Mouse (Mus musculus): ENCODE measurements at regions not wholly inside any gene's neighbourhood (a gene's known extent, or its start where the extent isn't known, plus 50 kb on each side); places are given as distances from the start of the nearest gene placed in this dataset.

- Histone ChIP-seq H3K27me3 (replicated peaks) (no peaks in the 10 kb centered on the region), H3K4me1 (replicated peaks) (no peaks in the 10 kb centered on the region), H3K9ac (no peak overlapping the region), H3K27ac (ENCODE audit: poor library complexity, severe bottlenecking) (no peak overlapping the region), H3K4me3 (no peak overlapping the region), H3K36me3 (no peaks in the 10 kb centered on the region), H3K9me3 (replicated peaks) (no peaks in the 10 kb centered on the region), H3K4me2 (no peak overlapping the region)
- no peak for ATAC-seq (ENCODE audit: insufficient number of reproducible peaks, low FRiP score)
- 78% methylated on average over 5 of the region's 5 CpGs for WGBS
Observed at GRCm38 (mm10) chr3:50689375-50689774, 246.0 kb upstream of the Slc7a11 start.

GRCm38 (mm10) chr3:50687755-50688154 lies 244.3 kb upstream of the Slc7a11 start:
- no peak overlapping the region for H3K9ac ChIP-seq
- ATAC-seq (ENCODE audit: insufficient number of reproducible peaks, low FRiP score) = no peak
- no peaks in the 10 kb centered on the region for H3K9me3 ChIP-seq (replicated peaks)
- H3K27ac ChIP-seq (ENCODE audit: poor library complexity, severe bottlenecking) = no peak overlapping the region
- H3K36me3 ChIP-seq = no peaks in the 10 kb centered on the region
- 59% methylated on average over 3 of the region's 3 CpGs for WGBS
- no peak overlapping the region for H3K4me3 ChIP-seq
- no peaks in the 10 kb centered on the region for H3K4me1 ChIP-seq (replicated peaks)
- H3K27me3 ChIP-seq (replicated peaks) = no peaks in the 10 kb centered on the region
- H3K4me2 ChIP-seq = no peak overlapping the region

GRCm38 (mm10) chr3:50678611-50678988 lies 235.2 kb upstream of the Slc7a11 start:
- no peak for ATAC-seq (ENCODE audit: insufficient number of reproducible peaks, low FRiP score)
- H3K4me2 ChIP-seq = peak overlapping the region; percentile 18; the same call in 1 of the 2 replicates

GRCm38 (mm10) chr3:50677953-50678610 lies 234.7 kb upstream of the Slc7a11 start:
- no peaks in the 10 kb centered on the region for H3K27me3 ChIP-seq (replicated peaks)

More at GRCm38 (mm10) chr3:50678611-50678988, 235.2 kb upstream of the Slc7a11 start:
- Histone ChIP-seq H3K36me3 (no peaks in the 10 kb centered on the region), H3K27me3 (replicated peaks) (no peaks in the 10 kb centered on the region), H3K9me3 (replicated peaks) (no peaks in the 10 kb centered on the region), H3K9ac (no peak overlapping the region), H3K27ac (ENCODE audit: poor library complexity, severe bottlenecking) (no peak overlapping the region), H3K4me1 (replicated peaks) (peaks cover 5% of the 10 kb centered on the region), H3K4me3 (no peak overlapping the region)
- 39% methylated on average over 5 of the region's 5 CpGs for WGBS

GRCm38 (mm10) chr3:50675769-50676168 lies 232.4 kb upstream of the Slc7a11 start:
- Histone ChIP-seq H3K36me3 (no peaks in the 10 kb centered on the region), H3K9me3 (replicated peaks) (no peaks in the 10 kb centered on the region), H3K27me3 (replicated peaks) (no peaks in the 10 kb centered on the region), H3K4me1 (replicated peaks) (peaks cover 5% of the 10 kb centered on the region), H3K27ac (ENCODE audit: poor library complexity, severe bottlenecking) (no peak overlapping the region), H3K9ac (no peak overlapping the region), H3K4me3 (no peak overlapping the region), H3K4me2 (no peak overlapping the region)
- 24% methylated on average over 1 of the region's 1 CpGs for WGBS
- ATAC-seq (ENCODE audit: insufficient number of reproducible peaks, low FRiP score) = no peak

More at GRCm38 (mm10) chr3:50677953-50678610, 234.7 kb upstream of the Slc7a11 start:
- 46% methylated on average over 13 of the region's 13 CpGs for WGBS
- peaks cover 5% of the 10 kb centered on the region for H3K4me1 ChIP-seq (replicated peaks)
- H3K4me2 ChIP-seq = peak overlapping the region; percentile 18; the same call in 1 of the 2 replicates
- H3K9me3 ChIP-seq (replicated peaks) = no peaks in the 10 kb centered on the region
- H3K4me3 ChIP-seq = no peak overlapping the region
- H3K27ac ChIP-seq (ENCODE audit: poor library complexity, severe bottlenecking) = no peak overlapping the region
- ATAC-seq (ENCODE audit: insufficient number of reproducible peaks, low FRiP score) = no peak
- no peaks in the 10 kb centered on the region for H3K36me3 ChIP-seq
- H3K9ac ChIP-seq = no peak overlapping the region

GRCm38 (mm10) chr3:50674860-50675566 lies 231.6 kb upstream of the Slc7a11 start:
- H3K27me3 ChIP-seq (replicated peaks) = no peaks in the 10 kb centered on the region
- H3K4me2 ChIP-seq = no peak overlapping the region
- H3K27ac ChIP-seq (ENCODE audit: poor library complexity, severe bottlenecking) = no peak overlapping the region
- no peaks in the 10 kb centered on the region for H3K9me3 ChIP-seq (replicated peaks)
- WGBS = 74% methylated on average over 4 of the region's 4 CpGs
- H3K4me1 ChIP-seq (replicated peaks) = peaks cover 5% of the 10 kb centered on the region
- no peak overlapping the region for H3K4me3 ChIP-seq
- no peak for ATAC-seq (ENCODE audit: insufficient number of reproducible peaks, low FRiP score)
- no peaks in the 10 kb centered on the region for H3K36me3 ChIP-seq
- H3K9ac ChIP-seq = no peak overlapping the region

GRCm38 (mm10) chr3:50665316-50665715 lies 221.9 kb upstream of the Slc7a11 start:
- Histone ChIP-seq H3K4me3 (no peak overlapping the region), H3K27me3 (replicated peaks) (no peaks in the 10 kb centered on the region), H3K27ac (ENCODE audit: poor library complexity, severe bottlenecking) (no peak overlapping the region), H3K4me2 (no peak overlapping the region), H3K9me3 (replicated peaks) (no peaks in the 10 kb centered on the region), H3K4me1 (replicated peaks) (0 out of 2 replicates have a peak, but pooled peaks cover 2% of the 10 kb centered on the region), H3K36me3 (no peaks in the 10 kb centered on the region), H3K9ac (no peak overlapping the region)
- WGBS = 39% methylated on average over 6 of the region's 6 CpGs
- ATAC-seq (ENCODE audit: insufficient number of reproducible peaks, low FRiP score) = no peak

- no peak for ATAC-seq (ENCODE audit: insufficient number of reproducible peaks, low FRiP score)
- H3K27ac ChIP-seq (ENCODE audit: poor library complexity, severe bottlenecking) = no peak overlapping the region
- no peak overlapping the region for H3K9ac ChIP-seq
Observed at GRCm38 (mm10) chr3:50660966-50661365, 217.6 kb upstream of the Slc7a11 start.

GRCm38 (mm10) chr3:50660566-50660965 lies 217.2 kb upstream of the Slc7a11 start:
- Histone ChIP-seq H3K27ac (ENCODE audit: poor library complexity, severe bottlenecking) (no peak overlapping the region), H3K4me3 (no peak overlapping the region), H3K9ac (no peak overlapping the region), H3K27me3 (replicated peaks) (no peaks in the 10 kb centered on the region), H3K36me3 (no peaks in the 10 kb centered on the region), H3K9me3 (replicated peaks) (no peaks in the 10 kb centered on the region; the same call in 1 of the 2 replicates), H3K4me2 (no peak overlapping the region), H3K4me1 (replicated peaks) (0 out of 2 replicates have a peak, but pooled peaks cover 2% of the 10 kb centered on the region)
- ATAC-seq (ENCODE audit: insufficient number of reproducible peaks, low FRiP score) = no peak
- WGBS = 83% methylated on average over 3 of the region's 3 CpGs

More at GRCm38 (mm10) chr3:50660966-50661365, 217.6 kb upstream of the Slc7a11 start:
- Histone ChIP-seq H3K36me3 (no peaks in the 10 kb centered on the region), H3K4me3 (no peak overlapping the region), H3K27me3 (replicated peaks) (no peaks in the 10 kb centered on the region), H3K9me3 (replicated peaks) (no peaks in the 10 kb centered on the region; the same call in 1 of the 2 replicates), H3K4me2 (no peak overlapping the region), H3K4me1 (replicated peaks) (0 out of 2 replicates have a peak, but pooled peaks cover 2% of the 10 kb centered on the region)
- WGBS = 80% methylated on average over 7 of the region's 7 CpGs

GRCm38 (mm10) chr3:50657890-50658289 lies 214.5 kb upstream of the Slc7a11 start:
- WGBS = 66% methylated on average over 2 of the region's 2 CpGs
- Histone ChIP-seq H3K4me3 (no peak overlapping the region), H3K4me1 (replicated peaks) (0 out of 2 replicates have a peak, but pooled peaks cover 2% of the 10 kb centered on the region), H3K4me2 (no peak overlapping the region), H3K27ac (ENCODE audit: poor library complexity, severe bottlenecking) (no peak overlapping the region), H3K9me3 (replicated peaks) (peaks cover 3% of the 10 kb centered on the region; the same call in 1 of the 2 replicates), H3K27me3 (replicated peaks) (no peaks in the 10 kb centered on the region), H3K9ac (no peak overlapping the region), H3K36me3 (no peaks in the 10 kb centered on the region)
- ATAC-seq (ENCODE audit: insufficient number of reproducible peaks, low FRiP score) = no peak

GRCm38 (mm10) chr3:50654441-50654840 lies 211.0 kb upstream of the Slc7a11 start:
- Histone ChIP-seq H3K27me3 (replicated peaks) (no peaks in the 10 kb centered on the region), H3K27ac (ENCODE audit: poor library complexity, severe bottlenecking) (no peak overlapping the region), H3K9me3 (replicated peaks) (peaks cover 3% of the 10 kb centered on the region; the same call in 1 of the 2 replicates), H3K4me3 (no peak overlapping the region), H3K36me3 (no peaks in the 10 kb centered on the region), H3K4me2 (no peak overlapping the region), H3K9ac (no peak overlapping the region), H3K4me1 (replicated peaks) (no peaks in the 10 kb centered on the region)
- 42% methylated on average over 2 of the region's 2 CpGs for WGBS
- no peak for ATAC-seq (ENCODE audit: insufficient number of reproducible peaks, low FRiP score)
